Mouse (Mus musculus) heart, embryonic 13.5 days (tissue): ENCODE measurements around the gene Oxsr1. TPM values are rescaled to one million over a fixed set of nuclear protein-coding genes. Genes with fewer than 3 reads are reported as not detected.

Experiments
- ATAC-seq: fragments of 200-750 bp; cut with Nextera tagmentation; 2 replicates; pipeline ENCODE4 v1.8.0; 2017; ENCODE audit warnings: moderate TSS enrichment; ENCODE audit not compliant: insufficient number of reproducible peaks, low FRiP score, low TSS enrichment; ENCODE audit errors: extremely low read depth
- H3K27ac ChIP-seq: fragments of 300-500 bp; sonication (generic); replicated peaks from 2 replicates; pipeline ENCODE4 v1.5.1; 2015; ENCODE audit warnings: moderate library complexity, mild to moderate bottlenecking, inconsistent platforms
- H3K27me3 ChIP-seq: fragments of 300-500 bp; sonication (generic); replicated peaks from 2 replicates; pipeline ENCODE4 v1.6.1; 2015; ENCODE audit warnings: mild to moderate bottlenecking, inconsistent platforms
- H3K36me3 ChIP-seq: fragments of 300-500 bp; sonication (generic); 2 replicates; pipeline ENCODE4 v1.6.1; 2015; ENCODE audit warnings: mild to moderate bottlenecking, inconsistent platforms
- H3K4me1 ChIP-seq: fragments of 300-500 bp; sonication (generic); 2 replicates; pipeline ENCODE4 v1.6.1; 2015; ENCODE audit warnings: inconsistent platforms
- H3K4me2 ChIP-seq: fragments of 300-500 bp; sonication (generic); 2 replicates; pipeline ENCODE4 v1.6.1; 2015; ENCODE audit warnings: inconsistent platforms, mild to moderate bottlenecking, moderate library complexity
- H3K4me3 ChIP-seq: fragments of 300-500 bp; sonication (generic); 2 replicates; pipeline ENCODE4 v1.5.1; 2015; ENCODE audit warnings: moderate library complexity, mild to moderate bottlenecking, inconsistent platforms
- H3K9ac ChIP-seq: fragments of 300-500 bp; sonication (generic); 2 replicates; pipeline ENCODE4 v1.6.1; 2015; ENCODE audit warnings: inconsistent platforms, mild to moderate bottlenecking, moderate library complexity
- H3K9me3 ChIP-seq: fragments of 300-500 bp; sonication (generic); 2 replicates; pipeline ENCODE4 v1.6.1; 2016; ENCODE audit warnings: inconsistent platforms
- WGBS: fragments of 180-500 bp; shearing (Covaris S2); methylation state at CpG from one replicate; pipeline ENCODE4 v1.1.7; 2015; ENCODE audit warnings: mixed read lengths; 5-methylcytosine and 5-hydroxymethylcytosine counted together
- polyA plus RNA-seq: library from polyadenylated mRNA; unstranded; fragments of >200 nt; fragmentation: Nextera tagmentation; extraction: Ambion mirVana; gene quantifications from 2 replicates; pipeline ENCODE4 v1.2.1, GENCODE M21; 2015

The Oxsr1 gene
- polyA plus RNA-seq, 1 experiment from 2014 or later: 7.4 TPM

GRCm38 (mm10) chr9:119352060-119352459 lies 29.8 kb upstream of the Oxsr1 start:
- H3K36me3 ChIP-seq: peaks cover 39% of the 10 kb centered on the region
- no peak overlapping the region for H3K4me3 ChIP-seq
- H3K4me1 ChIP-seq: no peaks in the 10 kb centered on the region
- H3K9me3 ChIP-seq: no peaks in the 10 kb centered on the region
- no peak overlapping the region for H3K27ac ChIP-seq
- H3K27me3 ChIP-seq: no peaks in the 10 kb centered on the region
- H3K4me2 ChIP-seq: no peak overlapping the region
- no peak for ATAC-seq
- WGBS: 16% methylated on average over 4 of the region's 4 CpGs
- H3K9ac ChIP-seq: no peak overlapping the region

GRCm38 (mm10) chr9:119350947-119351705 lies 28.9 kb upstream of the Oxsr1 start:
- H3K9ac ChIP-seq: no peak overlapping the region
- no peak overlapping the region for H3K4me2 ChIP-seq
- no peak overlapping the region for H3K4me3 ChIP-seq
- no peaks in the 10 kb centered on the region for H3K27me3 ChIP-seq
- H3K36me3 ChIP-seq: peaks cover 49% of the 10 kb centered on the region
- no peaks in the 10 kb centered on the region for H3K4me1 ChIP-seq
- 82% methylated on average over 10 of the region's 10 CpGs for WGBS
- no peak for ATAC-seq
- H3K9me3 ChIP-seq: no peaks in the 10 kb centered on the region
- no peak overlapping the region for H3K27ac ChIP-seq

DNA sequence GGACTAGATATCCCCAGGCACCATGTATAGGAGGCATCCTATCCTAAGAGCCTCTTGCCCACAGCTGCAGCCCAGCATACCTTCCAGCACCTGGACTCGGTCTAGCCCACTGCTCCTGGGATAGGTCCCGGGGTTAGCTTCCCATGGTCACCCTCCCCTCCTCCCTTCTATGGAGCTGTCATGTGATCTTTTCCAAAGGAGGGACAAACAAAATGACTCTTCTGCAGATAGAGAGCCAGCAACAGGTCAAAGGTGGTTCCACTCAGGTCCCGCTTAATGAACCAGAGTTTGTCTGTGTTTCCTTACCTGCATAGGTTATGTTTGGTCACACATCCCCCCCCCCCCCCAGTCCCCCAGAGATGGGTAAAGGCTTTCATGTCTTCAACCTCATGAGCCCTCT lies 28.3 kb upstream of the Oxsr1 start:
- WGBS: 86% methylated on average over 3 of the region's 3 CpGs
- Histone ChIP-seq H3K9me3 (no peaks in the 10 kb centered on the region), H3K4me1 (no peaks in the 10 kb centered on the region), H3K27ac (no peak overlapping the region), H3K4me3 (no peak overlapping the region), H3K36me3 (peaks cover 55% of the 10 kb centered on the region), H3K9ac (no peak overlapping the region), H3K4me2 (no peak overlapping the region), H3K27me3 (no peaks in the 10 kb centered on the region)
- ATAC-seq: no peak

GRCm38 (mm10) chr9:119346376-119346775 lies 24.1 kb upstream of the Oxsr1 start:
- H3K4me3 ChIP-seq: no peak overlapping the region
- H3K27ac ChIP-seq: no peak overlapping the region
- H3K9ac ChIP-seq: no peak overlapping the region
- no peak for ATAC-seq
- no peaks in the 10 kb centered on the region for H3K9me3 ChIP-seq
- H3K4me1 ChIP-seq: peaks cover 14% of the 10 kb centered on the region
- H3K27me3 ChIP-seq: no peaks in the 10 kb centered on the region
- WGBS: 84% methylated on average over 8 of the region's 8 CpGs
- no peak overlapping the region for H3K4me2 ChIP-seq
- H3K36me3 ChIP-seq: peaks cover 81% of the 10 kb centered on the region

- WGBS: 85% methylated on average over 7 of the region's 7 CpGs
- no peak for ATAC-seq
- Histone ChIP-seq H3K9me3 (no peaks in the 10 kb centered on the region), H3K27me3 (no peaks in the 10 kb centered on the region), H3K27ac (no peak overlapping the region), H3K9ac (0 out of 2 replicates have a peak overlapping the region, but pooled peaks have one; percentile 19), H3K36me3 (peaks cover 51% of the 10 kb centered on the region), H3K4me3 (no peak overlapping the region), H3K4me2 (peak overlapping the region; percentile 87; the same call in 1 of the 2 replicates), H3K4me1 (peaks cover 27% of the 10 kb centered on the region)
Observed at GRCm38 (mm10) chr9:119342728-119343127, 20.5 kb upstream of the Oxsr1 start.

DNA sequence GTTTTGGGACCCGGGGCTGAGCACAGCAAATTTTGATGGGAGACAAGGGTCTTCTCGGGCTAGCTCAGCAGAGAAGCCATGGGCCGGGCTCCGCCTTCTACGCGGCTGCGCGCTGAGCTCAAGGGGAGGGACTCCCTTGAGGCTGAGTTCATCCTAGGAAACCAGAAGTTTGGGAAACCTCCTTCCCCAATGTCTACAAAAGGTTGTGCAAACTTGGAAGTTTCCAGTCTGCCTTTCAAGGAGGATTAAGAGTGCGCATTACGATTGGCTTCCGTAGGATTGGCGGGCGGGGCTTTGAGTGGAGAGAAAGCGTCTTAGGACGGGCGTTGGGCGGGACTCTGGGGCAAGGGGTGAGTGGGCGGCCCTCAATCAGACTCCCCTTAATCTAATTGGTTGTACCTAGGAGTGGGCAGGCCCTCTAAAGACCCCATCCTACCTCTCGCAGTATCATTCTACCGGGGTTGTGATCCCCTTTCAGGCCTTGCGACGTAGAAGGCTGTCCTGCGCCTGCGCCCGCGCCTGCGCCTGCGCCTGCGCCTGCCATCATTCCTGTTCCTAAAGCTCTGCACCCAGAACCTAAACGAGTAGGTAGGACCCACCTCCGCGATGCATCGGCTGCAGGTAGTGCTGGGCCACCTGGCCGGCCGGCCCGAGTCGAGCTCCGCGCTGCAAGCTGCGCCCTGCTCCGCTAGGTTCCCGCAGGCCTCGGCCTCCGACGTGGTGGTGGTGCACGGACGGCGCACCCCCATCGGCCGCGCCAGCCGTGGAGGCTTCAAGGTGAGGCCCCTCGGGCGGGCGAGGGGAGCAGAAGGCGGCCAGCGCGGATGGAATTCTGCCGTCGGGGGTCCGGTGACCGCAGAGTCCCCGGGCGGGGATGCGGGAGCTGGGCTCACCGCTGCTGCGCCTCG lies 18.9 kb upstream of the Oxsr1 start, which contains the start of gene Myd88:
Gene Myd88, minus strand, starts transcription at position 503 of the 908 bp plus-strand sequence.
- Histone ChIP-seq H3K9me3 (no peaks in the 10 kb centered on the region), H3K4me2 (peak within 1 kb of the TSS; percentile 87), H3K4me3 (peak within 1 kb of the TSS; percentile 88), H3K4me1 (peaks cover 27% of the 10 kb centered on the region), H3K27ac (peak within 1 kb of the TSS; percentile 94), H3K27me3 (no peaks in the 10 kb centered on the region), H3K36me3 (peaks cover 47% of the 10 kb centered on the region), H3K9ac (peak within 1 kb of the TSS; percentile 94)
- under 1% methylated on average over 68 of the region's 68 CpGs for WGBS
- peak; percentile 96 for ATAC-seq

DNA sequence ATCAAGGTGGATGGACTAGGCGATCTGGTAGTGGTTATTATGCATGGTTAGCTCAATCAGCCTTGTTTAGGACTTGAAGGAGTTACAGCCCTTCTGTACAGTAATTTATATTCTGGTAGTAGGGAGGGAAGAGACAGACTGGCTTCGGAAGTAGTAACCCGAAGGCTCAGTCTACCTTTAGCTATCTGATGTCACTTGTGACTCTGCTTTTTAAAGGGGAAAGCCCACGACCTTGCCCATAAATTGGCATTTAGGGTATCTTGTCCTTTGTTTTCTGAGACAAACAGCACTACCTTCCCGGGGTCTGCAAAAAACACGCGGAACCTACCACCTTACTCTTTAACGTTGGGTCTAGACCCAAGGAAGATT lies 18.0 kb upstream of the Oxsr1 start:
- no peaks in the 10 kb centered on the region for H3K27me3 ChIP-seq
- H3K27ac ChIP-seq: peak overlapping the region; percentile 94
- no peak for ATAC-seq
- peak overlapping the region; percentile 88 for H3K4me3 ChIP-seq
- H3K9me3 ChIP-seq: no peaks in the 10 kb centered on the region
- peak overlapping the region; percentile 87 for H3K4me2 ChIP-seq
- H3K36me3 ChIP-seq: peaks cover 40% of the 10 kb centered on the region
- H3K9ac ChIP-seq: peak overlapping the region; percentile 88
- H3K4me1 ChIP-seq: peaks cover 27% of the 10 kb centered on the region
- 5% methylated on average over 8 of the region's 8 CpGs for WGBS

- Histone ChIP-seq H3K9ac (peak within 1 kb of the TSS; percentile 88), H3K4me1 (peaks cover 28% of the 10 kb centered on the region), H3K36me3 (peaks cover 35% of the 10 kb centered on the region), H3K27ac (peak within 1 kb of the TSS; percentile 94), H3K9me3 (no peaks in the 10 kb centered on the region), H3K27me3 (no peaks in the 10 kb centered on the region), H3K4me3 (peak within 1 kb of the TSS; percentile 88), H3K4me2 (peak within 1 kb of the TSS; percentile 87)
- WGBS: 2% methylated on average over 43 of the region's 43 CpGs
- ATAC-seq: no peak
Observed at GRCm38 (mm10) chr9:119339558-119340211, 17.5 kb upstream of the Oxsr1 start, which contains the start of gene Acaa1a. Gene Acaa1a (plus strand): TSS chr9:119339676.

- WGBS: 50% methylated on average over 7 of the region's 7 CpGs
- Histone ChIP-seq H3K27ac (no peak overlapping the region; the same call in 1 of the 2 replicates), H3K4me1 (peaks cover 34% of the 10 kb centered on the region), H3K9ac (peak overlapping the region; percentile 88), H3K27me3 (no peaks in the 10 kb centered on the region), H3K4me3 (peak overlapping the region; percentile 88), H3K4me2 (peak overlapping the region; percentile 87), H3K9me3 (no peaks in the 10 kb centered on the region), H3K36me3 (peaks cover 29% of the 10 kb centered on the region)
- no peak for ATAC-seq
Observed at GRCm38 (mm10) chr9:119339106-119339505, 16.9 kb upstream of the Oxsr1 start.

DNA sequence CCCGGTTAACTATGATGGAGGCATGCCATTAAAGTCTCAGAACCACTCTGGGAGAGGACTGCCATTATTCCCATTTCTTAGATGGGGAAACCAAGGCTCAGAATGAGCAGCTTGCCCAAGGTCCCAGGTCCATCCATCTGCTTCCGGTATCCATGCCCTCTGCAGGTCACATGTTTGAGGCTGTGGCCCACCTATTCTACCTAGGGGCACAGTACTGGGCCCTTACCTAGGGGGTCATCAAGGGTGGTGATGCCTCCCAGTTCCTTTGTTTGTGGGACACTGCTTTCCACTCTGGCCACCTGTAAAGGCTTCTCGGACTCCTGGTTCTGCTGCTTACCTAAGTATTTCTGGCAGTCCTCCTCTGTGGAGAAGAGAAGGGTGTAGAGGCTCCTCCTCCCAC lies 16.1 kb upstream of the Oxsr1 start:
- peaks cover 37% of the 10 kb centered on the region for H3K4me1 ChIP-seq
- H3K36me3 ChIP-seq: peaks cover 21% of the 10 kb centered on the region
- ATAC-seq: no peak
- no peak overlapping the region for H3K4me2 ChIP-seq
- H3K9ac ChIP-seq: no peak overlapping the region
- H3K27ac ChIP-seq: no peak overlapping the region
- WGBS: 82% methylated on average over 3 of the region's 3 CpGs
- no peaks in the 10 kb centered on the region for H3K9me3 ChIP-seq
- H3K27me3 ChIP-seq: no peaks in the 10 kb centered on the region
- H3K4me3 ChIP-seq: no peak overlapping the region

DNA sequence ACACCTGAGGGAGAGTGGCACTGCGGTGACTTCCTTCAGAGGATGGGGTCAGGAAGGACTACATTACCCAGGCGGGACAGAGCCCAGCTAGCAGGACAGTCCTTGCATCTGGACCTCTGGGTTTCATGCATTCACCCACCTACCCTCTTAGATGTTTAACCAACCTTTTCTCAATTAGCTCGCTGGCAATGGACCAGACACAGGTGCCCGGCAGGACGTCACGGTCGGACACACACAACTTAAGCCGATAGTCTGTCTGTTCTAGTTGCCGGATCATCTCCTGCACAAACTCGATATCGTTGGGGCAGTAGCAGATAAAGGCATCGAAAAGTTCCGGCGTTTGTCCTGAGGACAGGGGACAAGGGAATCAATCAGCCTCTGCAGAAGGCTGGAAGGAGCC lies 15.6 kb upstream of the Oxsr1 start:
- ATAC-seq: no peak
- no peak overlapping the region for H3K4me2 ChIP-seq
- WGBS: 88% methylated on average over 14 of the region's 14 CpGs

More for the DNA sequence above, 15.6 kb upstream of the Oxsr1 start:
- H3K4me1 ChIP-seq: peaks cover 34% of the 10 kb centered on the region
- H3K9ac ChIP-seq: no peak overlapping the region
- no peaks in the 10 kb centered on the region for H3K27me3 ChIP-seq
- H3K9me3 ChIP-seq: no peaks in the 10 kb centered on the region
- H3K4me3 ChIP-seq: no peak overlapping the region
- H3K36me3 ChIP-seq: peaks cover 16% of the 10 kb centered on the region
- H3K27ac ChIP-seq: no peak overlapping the region
